Comparison of ENCODE assay signal across 13 mouse cellular contexts in the genomic region with DNA sequence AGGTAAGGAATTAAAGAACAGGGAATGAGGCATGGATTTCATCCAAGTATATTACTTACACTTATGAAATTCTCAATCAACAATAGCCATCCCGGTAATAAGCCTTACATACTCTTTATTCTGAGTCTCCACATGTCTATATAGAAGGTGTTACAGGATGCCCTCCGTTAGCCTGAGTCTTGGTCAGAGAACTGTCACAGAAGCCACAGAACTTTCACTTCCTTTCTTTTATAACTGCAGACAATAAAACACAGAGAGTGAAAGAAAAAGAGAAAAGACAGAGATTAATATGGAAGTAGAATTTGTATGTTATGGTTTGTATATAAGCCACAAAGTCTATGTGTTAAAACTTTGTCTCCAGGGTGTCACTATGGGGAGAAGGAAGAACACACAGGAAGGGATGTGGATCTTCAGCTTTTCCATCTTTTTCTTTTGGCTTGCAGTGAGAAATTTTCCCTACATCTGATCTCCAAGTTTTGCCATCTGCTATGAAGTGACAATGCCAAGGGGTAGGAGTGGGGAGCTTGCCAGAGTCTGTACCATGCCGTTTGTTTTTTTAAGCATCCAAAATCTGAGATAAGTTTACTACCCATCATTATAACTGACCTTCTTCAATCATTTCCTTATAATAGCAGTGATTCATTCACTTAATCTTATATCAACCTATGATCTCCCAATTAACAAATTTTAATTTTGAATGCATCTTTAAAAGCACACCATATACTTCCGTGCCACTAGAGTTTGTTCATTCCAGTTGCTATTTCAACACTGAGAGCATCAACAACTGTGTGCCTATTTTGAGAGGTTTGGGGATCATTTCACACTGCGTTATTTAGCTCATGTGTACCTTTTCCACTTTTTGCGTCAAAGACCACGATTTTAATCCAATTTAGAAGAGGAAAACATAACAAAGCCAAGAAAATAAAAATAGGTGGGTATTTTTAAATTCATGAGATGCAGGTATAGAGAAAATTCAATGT.
DNase-seq lines count a peak whose midpoint lies in the region; ATAC-seq and TF ChIP-seq lines count a peak whose summit lies in the region.
"Had no signal": no experiment of that assay in that cellular context is flagged by ENCODE, and none has a peak within 500 bp of the region (broad histone marks: within the 10 kb centered on the region; RNA-seq: fewer than 3 reads in every experiment).

No protein-coding gene starts in this region.

- H3K27me3 ChIP-seq in splenic B cell, adult 2 months (ENCODE audit: control insufficient read depth, insufficient read depth, low read length, poor library complexity, severe bottlenecking), result no peaks in the 10 kb centered on the region
- H3K27me3 ChIP-seq in liver, embryonic 12.5 days (replicated peaks), result no peaks in the 10 kb centered on the region
- H3K27me3 ChIP-seq: intestine, embryonic 15.5 days had no signal

- DNase-seq in frontal cortex, postnatal 10 days (ENCODE audit: low spot score in 2 of 2), result no peak
- peak; percentile 38 to 66 for DNase-seq in frontal cortex, postnatal 36 days (ENCODE audit: low spot score in 2 of 2)
- DNase-seq in left cerebral cortex, adult 2 months (ENCODE audit: extremely low spot score in 1 of 2, low spot score in 2 of 2), result peak in 1 of 2 experiments; percentile 31
- DNase-seq in splenic B cell, adult 2 months (ENCODE audit: low read depth, low spot score), result peak; percentile 30
- no peak for DNase-seq in urinary bladder, postnatal 10 days (ENCODE audit: low spot score)
- DNase-seq in adrenal gland, postnatal 4 days (ENCODE audit: low spot score in 2 of 2), result no peak
- DNase-seq: B cell, adult 2 months; lung, embryonic 14.5 days; midbrain, embryonic 14.5 days; thymus, postnatal 4 days had no signal

- intact Hi-C loops in left cerebral cortex, adult 2 months (cut with DNase I), result loop anchor here (5.0 to 10.0 kb wide), 4 partner anchors 384 to 1797 kb away; no protein-coding TSS in a partner anchor

- H3K4me3 ChIP-seq in left cerebral cortex, adult 2 months, result no peak overlapping the region
- no peak overlapping the region for H3K4me3 ChIP-seq in liver, embryonic 12.5 days
- H3K4me3 ChIP-seq: intestine, embryonic 15.5 days had no signal

- H3K9me3 ChIP-seq in liver, embryonic 12.5 days (replicated peaks), result no peaks in the 10 kb centered on the region
- H3K9me3 ChIP-seq: intestine, embryonic 15.5 days had no signal

- 68% methylated on average over 7 of the region's 7 CpGs for WGBS in liver, embryonic 12.5 days (ENCODE audit: insufficient replicate concordance)

- no peak overlapping the region for H3K9ac ChIP-seq in liver, embryonic 12.5 days
- H3K9ac ChIP-seq: intestine, embryonic 15.5 days; lung, embryonic 14.5 days had no signal

- TF ChIP-seq CTCF in left cerebral cortex, adult 2 months (IDR thresholded peaks at IDR 0.05), result no peak

- ATAC-seq in frontal cortex, adult (ENCODE audit: low TSS enrichment), result peak; percentile 92
- no peak for ATAC-seq in liver, embryonic 12.5 days
- ATAC-seq: intestine, embryonic 15.5 days had no signal

- no peaks in the 10 kb centered on the region for H3K4me1 ChIP-seq in liver, embryonic 12.5 days
- H3K4me1 ChIP-seq: intestine, embryonic 15.5 days had no signal

- H3K36me3 ChIP-seq in splenic B cell, adult 2 months (ENCODE audit: control insufficient read depth, insufficient read depth, low read length, poor library complexity, severe bottlenecking), result no peaks in the 10 kb centered on the region
- no peaks in the 10 kb centered on the region for H3K36me3 ChIP-seq in liver, embryonic 12.5 days
- H3K36me3 ChIP-seq: intestine, embryonic 15.5 days had no signal

- H3K27ac ChIP-seq in left cerebral cortex, adult 2 months, result peak overlapping the region; percentile 11; the same call in 1 of the 2 replicates
- no peak overlapping the region for H3K27ac ChIP-seq in liver, embryonic 12.5 days
- H3K27ac ChIP-seq: intestine, embryonic 15.5 days had no signal

- H3K4me2 ChIP-seq in liver, embryonic 12.5 days, result no peak overlapping the region
- H3K4me2 ChIP-seq: intestine, embryonic 15.5 days; lung, embryonic 14.5 days had no signal

Comparison
In these comparisons a context has a peak if more than half of its experiments do, and no peak if none do; other contexts are left out.
1. DNase-seq: peak in frontal cortex, postnatal 36 days (2 of 2) and splenic B cell, adult 2 months (single experiment); none in frontal cortex, postnatal 10 days (0 of 2), urinary bladder, postnatal 10 days (single experiment) and adrenal gland, postnatal 4 days (0 of 2).